Mouse (Mus musculus) G1E (cell line): ENCODE measurements around the gene Lyst. TPM values are rescaled to one million over a fixed set of nuclear protein-coding genes. Genes with fewer than 3 reads are reported as not detected.

ENCODE experiments used
- ATAC-seq: 2 replicates; pipeline ENCODE4 v1.8.0; 2016; ENCODE audit warnings: mild to moderate bottlenecking; ENCODE audit not compliant: insufficient number of reproducible peaks, poor library complexity, low FRiP score, severe bottlenecking; ENCODE audit errors: extremely low read depth
- DNase-seq: peaks from one replicate; pipeline ENCODE4 v3.0.0; 2012; ENCODE audit warnings: low spot score
- H3K27me3 ChIP-seq: 2 replicates; pipeline ENCODE4 v1.6.1; 2012; ENCODE audit warnings: mild to moderate bottlenecking, low read length, inconsistent platforms; ENCODE audit not compliant: insufficient read depth
- H3K36me3 ChIP-seq: replicated peaks from 2 replicates; pipeline ENCODE3; 2012; ENCODE audit warnings: mild to moderate bottlenecking, inconsistent platforms
- H3K4me1 ChIP-seq: 2 replicates; pipeline ENCODE4 v1.6.1; 2012; ENCODE audit warnings: low read depth, low read length, inconsistent platforms, mixed read lengths; ENCODE audit not compliant: insufficient read depth
- H3K4me3 ChIP-seq: 2 replicates; pipeline ENCODE4 v1.5.1; 2012; ENCODE audit warnings: low read depth, mild to moderate bottlenecking, inconsistent platforms, low read length, moderate library complexity, mixed read lengths
- H3K9me3 ChIP-seq: replicated peaks from 2 replicates; pipeline ENCODE4 v1.6.1; 2012; ENCODE audit warnings: inconsistent platforms
- CTCF ChIP-seq: IDR thresholded peaks from 2 replicates; pipeline ENCODE4 v1.5.1; 2012; ENCODE audit warnings: low read depth, low read length, inconsistent platforms, mixed read lengths
- GATA1 ChIP-seq: IDR thresholded peaks from 2 replicates; pipeline ENCODE4 v1.6.1; 2012; ENCODE audit warnings: borderline replicate concordance, low read length, inconsistent platforms, mixed read lengths
- GATA2 ChIP-seq: IDR thresholded peaks from 2 replicates; pipeline ENCODE4 v1.6.1; 2012; ENCODE audit warnings: low read depth, low read length, inconsistent platforms, borderline replicate concordance
- POLR2AphosphoS5 ChIP-seq: IDR thresholded peaks from 2 replicates; pipeline ENCODE4 v1.6.1; 2012; ENCODE audit warnings: low read depth, low read length, inconsistent platforms; ENCODE audit not compliant: insufficient replicate concordance
- TAL1 ChIP-seq: conservative IDR thresholded peaks from 2 replicates; pipeline ENCODE4 v1.6.1; 2012; ENCODE audit warnings: low read depth, low read length, inconsistent platforms, mixed read lengths
- polyA plus RNA-seq: library from polyadenylated mRNA; stranded (reverse); fragments of >175 nt; gene quantifications from 2 replicates; pipeline ENCODE4 v1.2.3, GENCODE M21; 2012
- total RNA-seq, 2 experiments: library from RNA; stranded (forward) in 1 of 2; stranded (reverse) in 1 of 2; fragments of 200-1000 nt in 1 of 2; fragments of >200 nt in 1 of 2; fragmentation: Nextera tagmentation in 1 of 2; gene quantifications; 2 replicates each; pipeline ENCODE4 v1.2.3; 2014 to 2017

Lyst gene
- total and polyA plus RNA-seq, 3 experiments = 0.57 to 22.0 (median 19.2) TPM

DNA sequence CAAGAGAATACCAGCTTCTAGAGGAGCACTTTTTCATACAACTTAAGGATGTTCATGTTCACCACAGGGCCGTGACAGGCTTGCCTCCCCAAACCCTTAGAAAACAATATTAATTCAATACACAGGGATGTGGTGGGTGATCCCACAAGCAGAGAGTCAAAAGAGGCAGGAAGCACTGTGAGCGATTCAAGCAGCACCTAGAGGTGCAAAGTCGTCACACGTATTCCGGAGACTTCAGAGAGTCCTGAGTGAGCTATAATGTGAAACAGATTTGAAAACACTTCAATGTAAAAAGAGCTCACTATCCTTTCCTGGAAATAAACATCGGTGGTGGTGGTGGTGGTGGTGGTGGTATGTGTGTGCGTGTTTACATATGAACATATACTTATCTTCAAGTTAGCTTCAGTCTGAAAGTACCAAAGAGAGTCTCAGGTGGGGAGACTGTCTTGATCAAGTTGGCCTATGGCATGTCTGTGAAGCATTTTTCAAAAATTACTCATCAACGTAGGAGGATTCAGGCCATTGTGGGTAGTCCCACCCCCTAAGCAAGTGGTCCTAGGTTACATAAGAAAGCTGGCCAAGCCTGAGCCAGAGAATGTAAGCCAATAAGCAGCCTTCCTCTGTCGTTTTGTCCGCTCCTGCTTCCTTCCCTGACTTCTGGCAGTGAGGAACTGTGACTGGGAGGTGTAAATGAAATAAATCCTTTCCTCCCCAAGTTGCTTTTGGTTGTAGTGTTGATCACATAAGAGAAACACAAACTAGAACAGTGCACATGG, 17.9 kb upstream of the Lyst start:
- no peak for DNase-seq
- Histone ChIP-seq H3K4me1 (no peaks in the 10 kb centered on the region), H3K9me3 (no peaks in the 10 kb centered on the region), H3K27me3 (peaks cover 18% of the 10 kb centered on the region), H3K4me3 (no peak overlapping the region), H3K36me3 (no peaks in the 10 kb centered on the region)
- no peak for ATAC-seq
- no peak for TF ChIP-seq POLR2AphosphoS5
- no peak for TF ChIP-seq CTCF
- TF ChIP-seq GATA2 = no peak
- no peak for TF ChIP-seq TAL1
- no peak for TF ChIP-seq GATA1

DNA sequence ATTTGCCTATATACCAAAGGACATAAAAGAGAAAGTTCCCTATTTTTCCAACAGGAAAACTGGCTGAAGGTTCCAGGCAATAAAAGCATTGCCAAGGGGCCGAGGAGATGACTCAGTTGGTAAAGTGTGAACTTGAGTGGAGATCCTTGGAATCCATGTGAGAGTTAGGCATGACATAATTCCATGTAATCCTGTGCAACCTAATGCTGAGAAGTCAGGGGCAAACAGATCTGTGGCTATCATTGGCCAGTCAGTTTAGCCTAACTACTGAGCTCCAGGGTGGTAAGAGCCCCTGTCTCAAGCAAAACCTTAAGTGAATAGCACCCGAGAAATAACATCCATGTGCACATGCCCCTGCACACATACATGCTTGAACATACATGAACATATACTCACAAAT, 17.3 kb upstream of the Lyst start:
- Histone ChIP-seq H3K4me3 (no peak overlapping the region), H3K36me3 (no peaks in the 10 kb centered on the region), H3K9me3 (no peaks in the 10 kb centered on the region), H3K27me3 (peaks cover 13% of the 10 kb centered on the region), H3K4me1 (no peaks in the 10 kb centered on the region)
- TF ChIP-seq POLR2AphosphoS5 = no peak
- TF ChIP-seq GATA2 = no peak
- no peak for TF ChIP-seq TAL1
- TF ChIP-seq GATA1 = no peak
- no peak for TF ChIP-seq CTCF
- ATAC-seq (no peak), DNase-seq (no peak)

DNA sequence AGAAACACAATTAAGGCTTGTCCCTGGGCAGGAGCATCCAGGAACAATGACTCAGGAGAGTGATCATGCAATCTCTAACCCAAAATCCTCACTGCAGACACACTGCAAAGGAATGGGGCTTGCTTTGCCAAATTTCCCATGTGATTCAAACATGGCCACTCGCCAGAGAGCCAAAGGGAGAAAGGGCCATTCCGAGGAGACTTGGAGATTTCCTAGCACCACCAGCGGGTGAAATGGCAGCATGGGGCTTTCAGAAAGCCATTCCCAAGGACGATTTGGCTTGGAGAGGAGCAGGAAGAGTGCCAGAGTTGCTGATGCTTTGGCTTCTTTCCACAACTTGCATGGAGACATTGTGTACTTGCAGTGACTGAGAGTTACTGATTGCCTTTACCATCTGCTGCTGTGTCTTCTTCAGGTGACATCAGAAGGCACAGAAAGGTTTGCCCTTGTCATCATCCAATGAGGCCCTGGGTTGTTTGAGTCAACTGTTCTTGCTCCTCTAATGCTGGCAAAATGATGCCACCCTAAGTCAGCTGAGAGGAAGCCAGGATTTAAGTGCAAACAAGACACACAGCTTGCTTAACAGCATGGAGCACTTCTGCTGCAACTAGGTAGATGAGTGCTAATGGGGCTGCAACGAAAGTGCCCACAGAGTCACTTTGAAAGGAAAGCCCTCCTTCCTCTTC, 16.5 kb upstream of the Lyst start:
- Histone ChIP-seq H3K36me3 (no peaks in the 10 kb centered on the region), H3K4me3 (no peak overlapping the region), H3K9me3 (no peaks in the 10 kb centered on the region), H3K4me1 (no peaks in the 10 kb centered on the region), H3K27me3 (peaks cover 11% of the 10 kb centered on the region)
- no peak for DNase-seq
- ATAC-seq = no peak
- TF ChIP-seq POLR2AphosphoS5 (no peak), GATA1 (no peak), GATA2 (no peak), TAL1 (no peak), CTCF (no peak)

DNA sequence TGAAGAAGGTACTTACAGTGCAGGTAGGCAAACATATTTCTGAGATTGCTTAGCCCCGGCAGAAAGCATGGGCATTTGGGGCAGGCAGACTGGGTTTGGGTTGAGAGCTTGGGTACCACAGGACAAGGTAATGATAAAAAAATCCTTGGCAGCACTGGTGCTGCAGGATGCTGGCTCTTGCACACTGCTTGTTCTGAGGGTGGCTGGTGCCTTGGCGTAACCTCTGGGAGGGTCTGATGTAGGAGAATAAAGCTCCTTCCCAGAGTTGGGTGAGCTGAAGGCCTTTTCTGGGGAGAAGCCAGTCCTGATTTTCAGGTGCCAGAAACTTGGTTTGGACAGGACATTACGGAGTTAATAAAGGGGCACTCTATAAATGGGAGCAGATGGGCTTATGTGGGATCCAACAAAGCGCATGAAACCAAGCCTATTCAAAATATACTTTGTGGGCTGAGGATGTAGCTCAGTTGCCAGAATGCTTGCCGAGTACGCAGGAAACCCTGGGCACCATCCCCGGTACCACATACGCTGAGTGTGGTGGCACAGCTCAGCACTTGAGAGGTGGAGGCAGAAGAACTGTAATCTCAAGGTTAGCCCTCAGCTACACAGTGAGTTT, 15.8 kb upstream of the Lyst start:
- TF ChIP-seq POLR2AphosphoS5 (no peak), CTCF (no peak), TAL1 (no peak), GATA2 (no peak), GATA1 (no peak)
- Histone ChIP-seq H3K4me3 (no peak overlapping the region), H3K36me3 (no peaks in the 10 kb centered on the region), H3K27me3 (peaks cover 7% of the 10 kb centered on the region; the same call in 1 of the 2 replicates), H3K4me1 (no peaks in the 10 kb centered on the region), H3K9me3 (no peaks in the 10 kb centered on the region)
- DNase-seq (no peak), ATAC-seq (no peak)

DNA sequence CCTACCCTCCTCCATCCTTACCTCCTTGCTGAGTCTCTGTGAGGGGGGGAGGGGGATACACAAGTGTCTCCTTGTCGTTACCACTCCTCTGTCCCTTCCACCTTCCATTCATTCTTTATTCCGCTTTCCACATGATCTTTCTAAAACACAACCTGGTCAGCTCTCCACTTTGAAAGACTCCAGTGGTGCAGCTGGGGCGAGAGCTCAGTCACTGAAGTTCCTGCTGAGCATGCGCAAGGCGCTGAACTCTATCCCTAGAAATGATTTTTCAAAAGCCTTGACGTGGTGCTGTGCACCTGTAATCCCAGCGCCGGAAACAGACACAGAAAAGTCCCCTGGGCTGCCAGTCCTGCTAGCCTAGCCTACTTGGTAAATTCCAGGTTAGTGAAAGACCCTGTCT, 15.1 kb upstream of the Lyst start:
- ATAC-seq = no peak
- peaks cover 5% of the 10 kb centered on the region; the same call in 1 of the 2 replicates for H3K27me3 ChIP-seq
- no peaks in the 10 kb centered on the region for H3K4me1 ChIP-seq
- TF ChIP-seq GATA2 (no peak), POLR2AphosphoS5 (no peak), TAL1 (no peak), GATA1 (no peak), CTCF (no peak)
- H3K9me3 ChIP-seq = no peaks in the 10 kb centered on the region
- DNase-seq = no peak
- no peak overlapping the region for H3K4me3 ChIP-seq
- H3K36me3 ChIP-seq = no peaks in the 10 kb centered on the region
